Mouse (Mus musculus) E14TG2a.4 (cell line): Measurements from ENCODE around the gene Atp6v1c2.

Experiments used
- CTCF ChIP-seq: conservative IDR thresholded peaks from 2 replicates; pipeline ENCODE4 v1.5.1; 2014; ENCODE audit warnings: low read length
- POU5F1 ChIP-seq: IDR thresholded peaks from 2 replicates; pipeline ENCODE4 v1.6.1; 2014; ENCODE audit warnings: low read length, borderline replicate concordance

- TF ChIP-seq CTCF (no peak), POU5F1 (no peak)
Observed at GRCm38 (mm10) chr12:17266673-17266990, 62.5 kb downstream of the Atp6v1c2 start.
